Mouse (Mus musculus): ENCODE measurements at regions not wholly inside any gene's neighbourhood (a gene's known extent, or its start where the extent isn't known, plus 50 kb on each side); places are given as distances from the start of the nearest gene placed in this dataset.
A peak's percentile ranks its signal among the peaks of the same experiment; 100 is the strongest.

DNA sequence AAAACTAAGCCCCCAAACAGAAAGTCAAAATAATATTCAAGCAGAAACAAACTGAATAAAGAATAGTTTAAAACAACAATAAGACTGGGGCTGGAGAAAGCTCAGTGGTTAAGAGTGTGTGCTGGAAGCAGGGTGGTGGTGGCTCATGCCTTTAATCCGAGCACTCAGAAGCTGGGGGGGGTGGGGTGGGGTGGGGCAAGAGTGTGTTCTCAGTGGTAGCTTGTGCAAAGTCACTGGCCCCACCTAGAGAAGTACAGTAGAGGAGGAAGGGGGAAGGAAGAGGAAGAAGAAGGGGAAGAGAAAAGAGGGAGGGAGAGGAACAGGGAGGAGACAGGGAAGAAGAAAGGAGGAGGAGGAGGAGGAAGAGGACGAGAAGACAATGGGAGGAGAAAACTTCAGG lies 141.1 kb upstream of the Usp9x start (continued):
- TF ChIP-seq TCF12 (IDR thresholded peaks at IDR 0.05; ENCODE audit: low read depth, low read length) (no peak), POLR2A (IDR thresholded peaks at IDR 0.05; ENCODE audit: low read depth, low read length) (no peak)

DNA sequence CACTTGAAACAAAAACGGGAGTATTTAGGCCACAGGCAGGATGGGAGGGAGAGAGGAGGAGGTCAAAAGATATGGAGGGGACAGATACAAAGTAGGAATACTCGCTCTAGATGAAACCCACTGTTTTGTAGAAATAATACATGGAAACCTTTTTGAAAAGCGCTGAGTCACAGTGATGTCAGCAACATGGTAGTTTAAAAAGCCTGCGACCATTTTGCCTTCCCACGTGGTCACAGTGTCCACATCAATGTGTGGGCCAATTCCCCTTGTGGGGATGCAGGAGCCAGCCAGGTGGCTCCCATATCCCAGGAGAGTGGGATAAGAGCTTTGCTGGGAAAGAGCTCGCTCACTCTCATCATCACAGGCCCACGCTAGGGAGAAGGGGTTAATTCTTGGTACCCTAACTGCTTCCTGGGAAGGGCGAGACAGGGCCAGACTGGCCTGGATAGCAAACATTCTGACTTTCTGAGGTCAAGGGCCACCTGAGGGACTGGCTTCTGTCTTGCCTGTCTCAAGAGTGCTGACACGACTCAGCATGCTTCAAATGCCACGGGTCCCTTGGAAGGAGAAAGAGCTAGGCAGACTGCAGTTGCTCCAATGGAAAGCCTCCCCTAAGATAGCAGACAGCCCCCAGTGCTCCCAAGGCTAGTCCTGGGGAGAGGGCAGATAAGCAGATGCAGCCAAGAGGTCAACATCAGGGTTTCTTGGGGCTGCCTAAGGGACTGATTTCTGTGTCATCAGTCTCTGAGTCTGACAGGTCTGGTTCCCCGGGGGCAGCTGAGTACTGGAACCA lies 143.3 kb upstream of the Usp9x start:
- H3K9me3 ChIP-seq (replicated peaks; ENCODE audit: low read length) = no peaks in the 10 kb centered on the region
- no peak overlapping the region for H3K4me2 ChIP-seq (ENCODE audit: insufficient read depth, low read depth, poor library complexity, severe bottlenecking)
- TF ChIP-seq POLR2AphosphoS2 (IDR thresholded peaks at IDR 0.05; ENCODE audit: low read depth, low read length) (no peak), SMC3 (IDR thresholded peaks at IDR 0.05; ENCODE audit: low read depth, low read length) (no peak), KAT2A (IDR thresholded peaks at IDR 0.05; ENCODE audit: insufficient replicate concordance, low read length) (no peak), UBTF (IDR thresholded peaks at IDR 0.05; ENCODE audit: low read depth, low read length) (no peak), JUN (IDR thresholded peaks at IDR 0.05; ENCODE audit: insufficient read depth, low read depth, low read length) (no peak), E2F4 (IDR thresholded peaks at IDR 0.05; ENCODE audit: insufficient replicate concordance, low read depth, low read length) (no peak), ZC3H11A (IDR thresholded peaks at IDR 0.05; ENCODE audit: low read depth, low read length) (no peak), RAD21 (IDR thresholded peaks at IDR 0.05; ENCODE audit: low read depth, low read length) (no peak), USF2 (conservative IDR thresholded peaks at IDR 0.05; ENCODE audit: low read depth, low read length) (no peak), ZNF384 (IDR thresholded peaks at IDR 0.05; ENCODE audit: low read depth, low read length) (no peak)
- H3K27me3 ChIP-seq (replicated peaks) = no peaks in the 10 kb centered on the region
- no peak overlapping the region for H3K4me3 ChIP-seq (replicated peaks in 1 of 3; ENCODE audit: low read depth in 2 of 3, low read length in 2 of 3, poor library complexity in 1 of 3)
- in situ Hi-C loops (cut with MboI; ENCODE audit: low pct_ligation_motif_present, low pct_unique_long_range_greater_than_20kb, low sequenced_read_pairs) (no loop called here), dilution Hi-C loops (cut with MboI; ENCODE audit: extremely low pct_ligation_motif_present, extremely low pct_unique_long_range_greater_than_20kb, low sequenced_read_pairs) (no loop called here)
- no peak overlapping the region for H3K9ac ChIP-seq (ENCODE audit: insufficient read depth, low read depth)
- H3K27ac ChIP-seq (ENCODE audit: insufficient read depth, low read depth) = no peak overlapping the region
- H3K36me3 ChIP-seq (replicated peaks in 1 of 2; ENCODE audit: control insufficient read depth in 1 of 2, insufficient read depth in 1 of 2, low read length in 1 of 2) = no peaks in the 10 kb centered on the region
- peaks cover 3 to 16% of the 10 kb centered on the region in 2 experiments; a peak in 3 of 4 replicates for H3K4me1 ChIP-seq (ENCODE audit: control insufficient read depth in 1 of 2, insufficient read depth in 2 of 2)
- no peak for DNase-seq (ENCODE audit: extremely low read depth)
- H3K79me2 ChIP-seq (replicated peaks; ENCODE audit: control insufficient read depth, extremely low read depth, insufficient read depth, poor library complexity, severe bottlenecking) = no peaks in the 10 kb centered on the region

DNA sequence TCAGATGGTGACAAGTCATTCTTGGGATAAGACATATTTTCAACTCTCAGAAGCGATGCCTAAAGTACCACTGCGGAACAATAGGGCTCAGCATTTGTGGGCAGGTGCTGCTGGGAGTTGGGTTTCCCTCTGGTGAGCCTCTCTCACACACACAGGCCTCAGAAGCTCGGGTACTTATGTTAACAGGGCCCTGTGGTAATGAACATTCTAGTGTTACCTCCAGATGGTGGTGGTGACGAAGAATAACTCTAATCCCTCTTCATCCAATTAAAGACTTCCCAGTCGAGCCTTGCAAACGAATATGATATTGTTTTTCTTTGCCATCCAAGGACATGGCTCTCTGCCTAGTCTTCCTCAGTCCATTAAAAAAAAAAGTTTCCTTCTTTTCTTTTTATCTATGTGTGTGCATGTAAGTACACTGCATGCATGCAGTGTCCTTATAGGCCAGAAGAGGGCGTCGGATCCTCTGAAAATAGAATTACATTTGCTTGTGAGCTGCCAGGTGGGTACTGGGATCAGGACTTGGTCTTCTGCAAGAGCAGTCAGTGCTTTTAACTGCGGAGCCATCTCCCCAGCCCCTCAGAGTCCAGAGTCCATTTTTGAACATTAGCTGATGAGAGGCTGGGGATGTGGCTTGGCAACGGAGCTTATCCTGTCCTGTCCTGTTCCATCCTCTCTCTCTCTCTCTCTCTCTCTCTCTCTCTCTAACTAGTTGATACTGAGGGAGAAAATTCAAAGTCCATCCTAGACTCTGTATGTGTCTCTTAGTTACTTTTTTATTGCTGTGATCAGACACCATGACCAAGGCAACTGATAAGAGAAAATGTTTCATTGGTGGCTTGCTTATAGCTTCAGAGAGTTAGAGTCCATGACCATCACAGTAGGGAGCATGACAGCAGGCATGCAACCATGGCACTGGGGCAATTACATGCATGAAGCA lies 146.3 kb upstream of the Usp9x start:
- no peak for DNase-seq (ENCODE audit: extremely low read depth)
- Histone ChIP-seq H3K9me3 (replicated peaks; ENCODE audit: low read length) (no peaks in the 10 kb centered on the region), H3K27me3 (replicated peaks) (no peaks in the 10 kb centered on the region), H3K4me3 (replicated peaks in 1 of 3; ENCODE audit: low read depth in 2 of 3, low read length in 2 of 3, poor library complexity in 1 of 3) (no peak overlapping the region), H3K9ac (ENCODE audit: insufficient read depth, low read depth) (no peak overlapping the region), H3K36me3 (replicated peaks in 1 of 2; ENCODE audit: control insufficient read depth in 1 of 2, insufficient read depth in 1 of 2, low read length in 1 of 2) (no peaks in the 10 kb centered on the region), H3K4me1 (ENCODE audit: control insufficient read depth in 1 of 2, insufficient read depth in 2 of 2) (peaks cover 3 to 16% of the 10 kb centered on the region in 2 experiments; a peak in 3 of 4 replicates), H3K27ac (ENCODE audit: insufficient read depth, low read depth) (no peak overlapping the region), H3K4me2 (ENCODE audit: insufficient read depth, low read depth, poor library complexity, severe bottlenecking) (no peak overlapping the region), H3K79me2 (replicated peaks; ENCODE audit: control insufficient read depth, extremely low read depth, insufficient read depth, poor library complexity, severe bottlenecking) (no peaks in the 10 kb centered on the region)
- peak; percentile 8 for TF ChIP-seq RAD21 (IDR thresholded peaks at IDR 0.05; ENCODE audit: low read depth, low read length)
- no peak for TF ChIP-seq ZMIZ1 (IDR thresholded peaks at IDR 0.05; ENCODE audit: low read depth, low read length)
- TF ChIP-seq JUN (IDR thresholded peaks at IDR 0.05; ENCODE audit: insufficient read depth, low read depth, low read length) = no peak
- no peak for TF ChIP-seq MAZ (IDR thresholded peaks at IDR 0.05; ENCODE audit: low read depth, low read length)
- TF ChIP-seq USF2 (conservative IDR thresholded peaks at IDR 0.05; ENCODE audit: low read depth, low read length) = no peak
- TF ChIP-seq CHD1 (IDR thresholded peaks at IDR 0.05; ENCODE audit: low read depth, low read length) = no peak
- no peak for TF ChIP-seq JUND (conservative IDR thresholded peaks at IDR 0.05; ENCODE audit: low read depth, low read length)
- TF ChIP-seq NELFE (IDR thresholded peaks at IDR 0.05; ENCODE audit: low read depth, low read length) = no peak
- TF ChIP-seq MAFK (IDR thresholded peaks at IDR 0.05; ENCODE audit: insufficient replicate concordance, low read length) = no peak
- TF ChIP-seq CTCF (conservative IDR thresholded peaks at IDR 0.05 in 1 of 2, IDR thresholded peaks at IDR 0.05 in 1 of 2; ENCODE audit: low read depth in 2 of 2, low read length in 2 of 2) = peak; percentile 6 to 17; a peak in 1 of 4 replicates
- no peak for TF ChIP-seq MXI1 (IDR thresholded peaks at IDR 0.05; ENCODE audit: low read depth, low read length)
- TF ChIP-seq E2F4 (IDR thresholded peaks at IDR 0.05; ENCODE audit: insufficient replicate concordance, low read depth, low read length) = no peak
- in situ Hi-C loops (cut with MboI; ENCODE audit: low pct_ligation_motif_present, low pct_unique_long_range_greater_than_20kb, low sequenced_read_pairs) = no loop called here
- dilution Hi-C loops (cut with MboI; ENCODE audit: extremely low pct_ligation_motif_present, extremely low pct_unique_long_range_greater_than_20kb, low sequenced_read_pairs) = no loop called here
